Mouse (Mus musculus): ENCODE results near the gene Arhgef25. TPM values are rescaled to one million over a fixed set of nuclear protein-coding genes. Genes with fewer than 3 reads are reported as not detected.

Arhgef25 gene
- polyA plus RNA-seq, 1 experiment from 2014 or later = 23.7 TPM

DNA sequence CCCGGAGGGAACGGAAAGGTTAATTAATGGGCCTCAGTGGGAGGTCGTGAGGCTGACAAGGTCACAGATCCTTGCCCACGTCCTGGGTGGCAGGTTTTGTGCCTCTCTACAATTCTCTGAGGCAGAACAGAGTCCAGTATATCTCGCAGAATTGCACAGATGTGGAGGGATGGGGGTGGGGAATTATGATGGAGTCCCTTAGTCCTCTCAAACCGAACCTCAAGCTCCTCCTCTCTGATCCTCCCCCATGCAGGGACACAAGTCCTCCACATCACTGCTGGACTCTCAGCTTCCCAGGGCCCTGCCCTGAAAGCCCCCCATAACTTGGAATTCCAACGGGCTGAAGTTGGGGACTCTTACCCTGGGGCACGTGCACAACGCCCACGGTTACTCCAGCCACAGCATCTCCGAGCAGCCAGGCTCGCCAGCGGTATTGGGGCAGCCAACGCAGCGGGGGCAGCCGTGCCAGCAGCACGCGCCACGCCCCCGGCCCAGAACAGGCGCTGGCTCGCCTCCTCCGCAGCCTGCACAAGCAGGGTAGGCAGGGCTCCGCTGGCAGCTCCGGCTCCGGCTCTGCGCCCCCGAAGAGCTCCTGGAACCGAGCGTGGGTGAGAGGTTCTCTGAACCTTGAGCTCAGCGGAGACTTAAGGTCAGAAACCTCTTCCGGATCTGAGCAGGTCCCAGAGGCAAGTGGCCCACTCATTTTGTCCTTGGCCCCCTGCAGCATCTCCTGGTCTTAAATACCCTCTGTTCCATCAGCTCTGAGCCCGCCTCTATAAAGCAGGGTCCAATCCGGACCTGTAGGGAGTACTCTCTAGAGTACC lies 9.8 kb downstream of the Arhgef25 start, which contains the start of gene Slc26a10:
TSS of gene Slc26a10 (minus strand) at position 775 of the 824 bp plus-strand sequence.
- Histone ChIP-seq H3K36me3 (replicated peaks) (peaks cover 20% of the 10 kb centered on the region), H3K4me1 (peaks cover 66% of the 10 kb centered on the region), H3K4me3 (peak within 1 kb of the TSS; percentile 43), H3K27me3 (ENCODE audit: poor library complexity, severe bottlenecking) (peaks cover 96% of the 10 kb centered on the region), H3K9me3 (no peaks in the 10 kb centered on the region), H3K27ac (no peak within 1 kb of the TSS)
- no peak for DNase-seq (ENCODE audit: extremely low spot score, low spot score)
- WGBS = under 1% methylated on average over 34 of the region's 34 CpGs

- peaks cover 11% of the 10 kb centered on the region for H3K36me3 ChIP-seq (replicated peaks)
- peak overlapping the region; percentile 48 for H3K4me3 ChIP-seq
- no peak for DNase-seq (ENCODE audit: extremely low spot score, low spot score)
- no peaks in the 10 kb centered on the region for H3K9me3 ChIP-seq
- H3K27me3 ChIP-seq (ENCODE audit: poor library complexity, severe bottlenecking) = peaks cover 92% of the 10 kb centered on the region
- H3K4me1 ChIP-seq = peaks cover 50% of the 10 kb centered on the region
- 3% methylated on average over 41 of the region's 41 CpGs for WGBS
- H3K27ac ChIP-seq = 0 out of 2 replicates have a peak overlapping the region, but pooled peaks have one; percentile 11
Observed at GRCm38 (mm10) chr10:127178286-127179027, 11.4 kb downstream of the Arhgef25 start.

DNA sequence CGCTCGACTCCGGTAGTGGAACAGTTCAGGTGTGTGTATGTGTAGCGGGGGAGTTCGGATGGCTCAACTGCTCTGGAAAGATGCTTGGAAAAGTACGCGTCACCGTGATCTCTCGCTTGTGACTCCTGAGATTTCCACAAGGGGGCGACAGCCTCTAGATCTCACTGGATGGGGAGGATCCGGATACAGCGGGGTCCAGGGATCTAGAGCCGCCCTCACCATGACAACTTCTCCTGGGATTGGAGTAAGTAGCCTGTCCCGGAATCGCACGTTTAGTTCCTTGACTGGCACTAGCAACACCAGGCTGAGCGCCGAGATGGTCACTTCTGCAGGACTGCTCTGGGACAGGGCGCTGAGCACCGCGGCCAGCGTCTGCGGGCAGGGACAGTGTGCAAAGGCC lies 12.2 kb downstream of the Arhgef25 start:
- H3K4me3 ChIP-seq = peak overlapping the region; percentile 48
- no peaks in the 10 kb centered on the region for H3K9me3 ChIP-seq
- H3K4me1 ChIP-seq = peaks cover 45% of the 10 kb centered on the region
- peaks cover 3% of the 10 kb centered on the region for H3K36me3 ChIP-seq (replicated peaks)
- WGBS = under 1% methylated on average over 23 of the region's 23 CpGs
- no peak overlapping the region for H3K27ac ChIP-seq
- DNase-seq (ENCODE audit: extremely low spot score, low spot score) = peak; percentile 88
- H3K27me3 ChIP-seq (ENCODE audit: poor library complexity, severe bottlenecking) = peaks cover 90% of the 10 kb centered on the region

DNA sequence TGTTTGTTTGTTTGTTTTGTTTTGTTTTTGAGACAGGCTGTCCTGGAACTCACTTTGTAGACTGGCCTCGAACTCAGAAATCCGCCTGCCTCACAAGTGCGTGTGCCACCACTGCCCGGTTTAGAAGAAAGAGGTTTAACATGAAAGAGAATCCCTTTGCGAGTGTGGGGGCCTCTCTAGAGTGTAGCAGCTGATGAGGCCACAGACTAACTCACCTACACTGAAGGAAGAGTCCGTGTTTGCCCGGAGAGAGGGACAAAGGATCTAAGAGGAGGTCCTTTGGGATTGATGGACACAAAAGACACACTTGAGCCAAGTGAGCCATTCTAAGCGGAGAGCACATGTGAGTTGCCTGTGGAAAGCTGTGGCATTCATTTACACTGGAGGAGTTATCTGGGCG lies 12.6 kb downstream of the Arhgef25 start:
- DNase-seq (ENCODE audit: extremely low spot score, low spot score) = no peak
- H3K27me3 ChIP-seq (ENCODE audit: poor library complexity, severe bottlenecking) = peaks cover 86% of the 10 kb centered on the region
- peaks cover 45% of the 10 kb centered on the region for H3K4me1 ChIP-seq
- no peaks in the 10 kb centered on the region for H3K36me3 ChIP-seq (replicated peaks)
- no peaks in the 10 kb centered on the region for H3K9me3 ChIP-seq
- no peak overlapping the region for H3K27ac ChIP-seq
- WGBS = 25% methylated on average over 9 of the region's 9 CpGs
- peak overlapping the region; percentile 48 for H3K4me3 ChIP-seq

DNA sequence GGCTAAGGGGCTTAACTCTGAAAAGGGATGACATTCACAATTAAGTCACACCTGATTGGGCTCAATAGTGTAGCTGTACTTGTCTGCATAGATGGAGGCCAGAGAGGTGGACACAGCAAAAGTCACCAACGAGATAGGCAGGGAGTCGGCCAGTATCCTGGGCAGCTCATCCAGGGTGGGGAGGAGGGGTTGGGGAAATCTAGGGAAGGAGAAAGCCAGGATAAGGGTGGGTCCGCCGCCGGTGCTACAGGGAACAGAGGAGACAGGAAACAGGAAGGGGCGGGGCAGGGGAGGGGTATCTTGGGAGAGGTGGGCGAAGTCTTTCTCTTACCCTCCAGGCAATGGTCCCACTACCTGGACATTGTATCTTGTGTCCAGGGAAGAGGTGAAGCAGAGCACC lies 13.1 kb downstream of the Arhgef25 start:
- Histone ChIP-seq H3K9me3 (no peaks in the 10 kb centered on the region), H3K27me3 (ENCODE audit: poor library complexity, severe bottlenecking) (peaks cover 86% of the 10 kb centered on the region), H3K27ac (no peak overlapping the region), H3K4me3 (peak overlapping the region; percentile 35), H3K36me3 (replicated peaks) (no peaks in the 10 kb centered on the region), H3K4me1 (peaks cover 45% of the 10 kb centered on the region)
- 6% methylated on average over 7 of the region's 7 CpGs for WGBS
- no peak for DNase-seq (ENCODE audit: extremely low spot score, low spot score)

- Histone ChIP-seq H3K27ac (no peak overlapping the region), H3K9me3 (no peaks in the 10 kb centered on the region), H3K4me3 (peak overlapping the region; percentile 35), H3K4me1 (peaks cover 48% of the 10 kb centered on the region), H3K36me3 (replicated peaks) (no peaks in the 10 kb centered on the region), H3K27me3 (ENCODE audit: poor library complexity, severe bottlenecking) (peaks cover 86% of the 10 kb centered on the region)
- 39% methylated on average over 3 of the region's 3 CpGs for WGBS
- no peak for DNase-seq (ENCODE audit: extremely low spot score, low spot score)
Observed at GRCm38 (mm10) chr10:127176228-127176627, 13.7 kb downstream of the Arhgef25 start.

GRCm38 (mm10) chr10:127174170-127174569 lies 15.7 kb downstream of the Arhgef25 start:
- Histone ChIP-seq H3K27me3 (ENCODE audit: poor library complexity, severe bottlenecking) (peaks cover 86% of the 10 kb centered on the region), H3K36me3 (replicated peaks) (no peaks in the 10 kb centered on the region), H3K27ac (no peak overlapping the region), H3K4me3 (no peak overlapping the region), H3K9me3 (no peaks in the 10 kb centered on the region), H3K4me1 (peaks cover 49% of the 10 kb centered on the region)
- WGBS = 91% methylated on average over 7 of the region's 7 CpGs
- no peak for DNase-seq (ENCODE audit: extremely low spot score, low spot score)

DNA sequence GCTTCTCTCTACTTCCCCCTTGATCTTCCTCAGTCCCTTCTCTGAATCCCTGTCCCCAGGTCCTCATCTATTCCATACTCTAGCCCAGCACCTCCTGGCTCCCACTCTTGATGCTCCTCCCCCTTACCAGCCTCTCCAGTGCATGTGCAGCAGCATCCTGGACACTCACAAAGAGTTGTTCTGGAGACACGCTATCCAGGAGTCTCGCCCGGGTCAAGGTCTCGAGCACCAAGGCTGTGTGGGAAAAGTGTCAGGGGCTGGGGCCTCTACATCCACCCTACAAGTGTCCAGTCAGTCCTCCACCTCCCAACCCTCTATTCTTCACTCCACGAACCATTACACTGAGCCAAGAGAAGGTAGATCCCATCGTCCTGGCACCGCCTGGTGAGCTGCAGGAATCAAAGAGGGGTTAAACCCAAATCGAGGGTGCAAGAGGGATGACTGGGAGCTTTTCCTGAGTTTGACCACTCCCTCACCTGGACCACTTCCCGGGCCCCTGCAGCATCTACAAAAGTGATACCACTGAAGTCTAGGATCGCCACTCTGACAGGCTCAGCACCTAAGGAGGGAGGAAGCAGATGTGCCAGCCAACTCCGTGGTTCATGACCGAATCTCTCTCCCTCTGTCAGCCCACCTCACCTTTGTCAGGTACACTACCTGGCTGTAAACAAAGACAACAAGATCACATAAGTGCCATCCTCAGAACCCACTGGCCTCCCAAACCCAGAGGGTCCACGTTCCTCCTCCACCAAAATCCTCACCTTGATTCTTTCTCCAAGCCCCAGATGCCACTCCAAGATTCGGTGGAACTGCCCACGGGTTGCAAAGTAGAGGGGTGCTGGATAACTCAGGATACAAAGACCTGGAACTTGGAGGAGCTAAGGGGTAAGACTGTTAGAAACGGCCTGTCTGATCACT lies 16.5 kb downstream of the Arhgef25 start:
- WGBS = 87% methylated on average over 16 of the region's 16 CpGs
- DNase-seq (ENCODE audit: extremely low spot score, low spot score) = no peak
- Histone ChIP-seq H3K9me3 (no peaks in the 10 kb centered on the region), H3K4me1 (peaks cover 42% of the 10 kb centered on the region), H3K27ac (no peak overlapping the region), H3K27me3 (ENCODE audit: poor library complexity, severe bottlenecking) (peaks cover 86% of the 10 kb centered on the region), H3K36me3 (replicated peaks) (no peaks in the 10 kb centered on the region), H3K4me3 (no peak overlapping the region)

GRCm38 (mm10) chr10:127171631-127172200 lies 18.2 kb downstream of the Arhgef25 start:
- no peak overlapping the region for H3K4me3 ChIP-seq

GRCm38 (mm10) chr10:127170837-127171272 lies 19.0 kb downstream of the Arhgef25 start:
- DNase-seq (ENCODE audit: extremely low spot score, low spot score) = peak; percentile 84
- Histone ChIP-seq H3K9me3 (no peaks in the 10 kb centered on the region), H3K4me1 (peaks cover 38% of the 10 kb centered on the region), H3K4me3 (peak overlapping the region; percentile 52), H3K27me3 (ENCODE audit: poor library complexity, severe bottlenecking) (peaks cover 86% of the 10 kb centered on the region), H3K36me3 (replicated peaks) (no peaks in the 10 kb centered on the region), H3K27ac (peak overlapping the region; percentile 76)
- under 1% methylated on average over 29 of the region's 29 CpGs for WGBS

More at GRCm38 (mm10) chr10:127171631-127172200, 18.2 kb downstream of the Arhgef25 start:
- WGBS = 90% methylated on average over 15 of the region's 15 CpGs
- peaks cover 86% of the 10 kb centered on the region for H3K27me3 ChIP-seq (ENCODE audit: poor library complexity, severe bottlenecking)
- H3K4me1 ChIP-seq = peaks cover 35% of the 10 kb centered on the region
- H3K27ac ChIP-seq = no peak overlapping the region
- H3K9me3 ChIP-seq = no peaks in the 10 kb centered on the region
- DNase-seq (ENCODE audit: extremely low spot score, low spot score) = no peak
- H3K36me3 ChIP-seq (replicated peaks) = no peaks in the 10 kb centered on the region

GRCm38 (mm10) chr10:127170002-127170401 lies 19.9 kb downstream of the Arhgef25 start:
- under 1% methylated on average over 22 of the region's 22 CpGs for WGBS
- no peaks in the 10 kb centered on the region for H3K9me3 ChIP-seq
- H3K27ac ChIP-seq = no peak overlapping the region
- peaks cover 90% of the 10 kb centered on the region for H3K27me3 ChIP-seq (ENCODE audit: poor library complexity, severe bottlenecking)
- H3K36me3 ChIP-seq (replicated peaks) = no peaks in the 10 kb centered on the region
- H3K4me3 ChIP-seq = peak overlapping the region; percentile 52
- peaks cover 47% of the 10 kb centered on the region for H3K4me1 ChIP-seq
- peak; percentile 57 for DNase-seq (ENCODE audit: extremely low spot score, low spot score)

Data from forebrain, embryonic 10.5 days (tissue).